Mouse (Mus musculus): ENCODE measurements at regions not wholly inside any gene's neighbourhood (a gene's known extent, or its start where the extent isn't known, plus 50 kb on each side); places are given as distances from the start of the nearest gene placed in this dataset.

DNA sequence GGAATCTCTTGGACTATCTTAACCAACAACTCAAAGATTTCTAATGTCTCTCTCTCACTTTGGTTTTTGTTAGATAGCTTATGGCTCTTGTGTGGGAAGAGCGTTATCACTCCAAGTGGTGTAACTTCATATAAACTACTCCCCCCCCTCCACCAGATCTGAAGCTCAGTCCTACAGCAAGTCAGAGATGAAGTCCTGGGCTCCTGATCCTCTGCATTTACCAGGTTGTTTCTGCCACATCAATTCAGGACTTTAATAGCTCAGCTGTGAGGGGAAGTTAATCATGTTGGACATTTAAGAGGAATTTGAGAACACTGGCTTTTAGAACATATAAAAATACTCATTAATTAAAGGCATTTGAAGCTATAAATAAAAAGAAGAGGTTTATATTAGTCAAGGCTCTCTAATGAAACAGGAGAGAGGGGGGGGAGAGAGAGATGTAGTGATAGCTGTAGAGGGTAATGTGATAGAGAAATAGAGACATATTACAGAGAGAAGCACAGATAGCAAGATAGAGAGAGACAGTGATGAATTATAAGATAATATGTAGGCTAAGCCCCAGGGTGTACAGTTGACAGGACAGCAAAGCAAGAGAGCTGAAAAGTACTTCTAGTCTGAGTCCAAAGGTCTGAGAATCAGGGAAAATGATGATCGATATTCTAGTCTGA, 166.7 kb downstream of the Calcrl start:
- WGBS: 95% methylated on average over 2 of the region's 2 CpGs
- Histone ChIP-seq H3K9me3 (no peaks in the 10 kb centered on the region), H3K27ac (no peak overlapping the region), H3K27me3 (ENCODE audit: insufficient read depth, poor library complexity, severe bottlenecking) (no peaks in the 10 kb centered on the region), H3K36me3 (no peaks in the 10 kb centered on the region), H3K4me1 (replicated peaks) (no peaks in the 10 kb centered on the region), H3K4me3 (no peak overlapping the region)
- no peak for DNase-seq (ENCODE audit: low spot score)

DNA sequence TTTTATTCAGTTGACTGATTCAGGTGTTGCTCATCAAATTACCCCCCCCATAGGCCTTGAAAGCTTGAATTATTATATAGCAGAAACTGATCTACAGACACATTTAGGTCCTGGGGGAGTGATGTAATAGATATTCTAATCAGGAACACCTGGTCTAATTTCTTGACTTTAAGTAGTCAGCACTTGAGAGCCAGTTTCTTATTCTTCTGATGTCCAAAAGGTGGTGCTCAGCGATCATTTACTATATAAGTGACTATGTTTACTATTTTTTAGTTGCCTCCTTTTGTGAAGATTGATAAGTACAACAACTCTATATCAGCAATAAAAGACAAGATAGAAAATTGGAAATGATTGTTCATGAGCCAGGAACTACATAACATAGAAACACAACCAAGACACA, 166.0 kb downstream of the Calcrl start:
- no peaks in the 10 kb centered on the region for H3K9me3 ChIP-seq
- H3K4me3 ChIP-seq: no peak overlapping the region
- H3K27ac ChIP-seq: no peak overlapping the region
- H3K27me3 ChIP-seq (ENCODE audit: insufficient read depth, poor library complexity, severe bottlenecking): no peaks in the 10 kb centered on the region
- no peaks in the 10 kb centered on the region for H3K4me1 ChIP-seq (replicated peaks)
- no peaks in the 10 kb centered on the region for H3K36me3 ChIP-seq
- WGBS: 94% methylated on average over 1 of the region's 1 CpGs
- no peak for DNase-seq (ENCODE audit: low spot score)

DNA sequence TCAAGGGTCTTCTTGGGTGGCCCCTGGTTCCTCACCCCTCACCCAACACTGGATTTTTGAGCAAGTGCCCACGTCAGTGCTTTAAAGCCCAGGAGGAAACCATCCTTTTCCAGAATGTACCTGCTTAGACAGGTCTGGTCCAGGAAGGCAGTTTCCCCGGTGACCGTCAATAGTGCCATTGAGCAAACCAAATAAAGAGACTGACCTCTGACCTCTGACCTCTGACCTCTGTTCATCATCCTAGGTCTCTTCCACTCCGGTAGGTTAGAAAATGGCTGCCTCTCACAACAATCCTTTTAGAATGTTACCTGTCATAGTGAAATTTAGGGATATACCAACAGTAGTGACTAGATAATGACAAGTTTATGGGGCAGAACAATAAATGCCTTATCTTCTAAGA, 164.5 kb downstream of the Calcrl start:
- H3K9me3 ChIP-seq: no peaks in the 10 kb centered on the region
- no peaks in the 10 kb centered on the region for H3K27me3 ChIP-seq (ENCODE audit: insufficient read depth, poor library complexity, severe bottlenecking)
- DNase-seq (ENCODE audit: low spot score): no peak
- H3K4me1 ChIP-seq (replicated peaks): no peaks in the 10 kb centered on the region
- no peaks in the 10 kb centered on the region for H3K36me3 ChIP-seq
- no peak overlapping the region for H3K27ac ChIP-seq
- H3K4me3 ChIP-seq: no peak overlapping the region
- 32% methylated on average over 4 of the region's 4 CpGs for WGBS

GRCm38 (mm10) chr2:84261481-84261880, 163.7 kb downstream of the Calcrl start:
- no peaks in the 10 kb centered on the region for H3K9me3 ChIP-seq
- WGBS: 92% methylated on average over 5 of the region's 5 CpGs
- no peaks in the 10 kb centered on the region for H3K36me3 ChIP-seq
- no peak for DNase-seq (ENCODE audit: low spot score)
- H3K4me3 ChIP-seq: no peak overlapping the region
- H3K27ac ChIP-seq: no peak overlapping the region
- no peaks in the 10 kb centered on the region for H3K4me1 ChIP-seq (replicated peaks)
- H3K27me3 ChIP-seq (ENCODE audit: insufficient read depth, poor library complexity, severe bottlenecking): no peaks in the 10 kb centered on the region

GRCm38 (mm10) chr2:84264485-84264884, 160.7 kb downstream of the Calcrl start:
- DNase-seq (ENCODE audit: low spot score): no peak
- WGBS: 81% methylated on average over 2 of the region's 2 CpGs
- Histone ChIP-seq H3K4me1 (replicated peaks) (no peaks in the 10 kb centered on the region), H3K27me3 (ENCODE audit: insufficient read depth, poor library complexity, severe bottlenecking) (no peaks in the 10 kb centered on the region), H3K4me3 (no peak overlapping the region), H3K36me3 (no peaks in the 10 kb centered on the region), H3K9me3 (no peaks in the 10 kb centered on the region), H3K27ac (no peak overlapping the region)

GRCm38 (mm10) chr2:84265002-84265401, 160.2 kb downstream of the Calcrl start:
- Histone ChIP-seq H3K9me3 (no peaks in the 10 kb centered on the region), H3K4me1 (replicated peaks) (no peaks in the 10 kb centered on the region), H3K27ac (no peak overlapping the region), H3K27me3 (ENCODE audit: insufficient read depth, poor library complexity, severe bottlenecking) (no peaks in the 10 kb centered on the region), H3K36me3 (no peaks in the 10 kb centered on the region), H3K4me3 (no peak overlapping the region)
- no peak for DNase-seq (ENCODE audit: low spot score)

GRCm38 (mm10) chr2:84266158-84266557, 159.1 kb downstream of the Calcrl start:
- Histone ChIP-seq H3K4me1 (replicated peaks) (no peaks in the 10 kb centered on the region), H3K27ac (no peak overlapping the region), H3K27me3 (ENCODE audit: insufficient read depth, poor library complexity, severe bottlenecking) (no peaks in the 10 kb centered on the region), H3K36me3 (no peaks in the 10 kb centered on the region), H3K4me3 (no peak overlapping the region), H3K9me3 (no peaks in the 10 kb centered on the region)
- WGBS: 70% methylated on average over 4 of the region's 4 CpGs
- no peak for DNase-seq (ENCODE audit: low spot score)

- 68% methylated on average over 6 of the region's 6 CpGs for WGBS
- Histone ChIP-seq H3K9me3 (no peaks in the 10 kb centered on the region), H3K27ac (no peak overlapping the region), H3K4me3 (no peak overlapping the region), H3K36me3 (no peaks in the 10 kb centered on the region), H3K27me3 (ENCODE audit: insufficient read depth, poor library complexity, severe bottlenecking) (no peaks in the 10 kb centered on the region), H3K4me1 (replicated peaks) (no peaks in the 10 kb centered on the region)
- no peak for DNase-seq (ENCODE audit: low spot score)
Observed at GRCm38 (mm10) chr2:84266883-84267554, 158.2 kb downstream of the Calcrl start.

- 87% methylated on average over 6 of the region's 6 CpGs for WGBS
- H3K36me3 ChIP-seq: no peaks in the 10 kb centered on the region
- H3K4me3 ChIP-seq: no peak overlapping the region
- no peaks in the 10 kb centered on the region for H3K4me1 ChIP-seq (replicated peaks)
- no peak for DNase-seq (ENCODE audit: low spot score)
- H3K27ac ChIP-seq: no peak overlapping the region
- H3K27me3 ChIP-seq (ENCODE audit: insufficient read depth, poor library complexity, severe bottlenecking): no peaks in the 10 kb centered on the region
- H3K9me3 ChIP-seq: no peaks in the 10 kb centered on the region
Observed at GRCm38 (mm10) chr2:84274038-84274724, 151.0 kb downstream of the Calcrl start.

DNA sequence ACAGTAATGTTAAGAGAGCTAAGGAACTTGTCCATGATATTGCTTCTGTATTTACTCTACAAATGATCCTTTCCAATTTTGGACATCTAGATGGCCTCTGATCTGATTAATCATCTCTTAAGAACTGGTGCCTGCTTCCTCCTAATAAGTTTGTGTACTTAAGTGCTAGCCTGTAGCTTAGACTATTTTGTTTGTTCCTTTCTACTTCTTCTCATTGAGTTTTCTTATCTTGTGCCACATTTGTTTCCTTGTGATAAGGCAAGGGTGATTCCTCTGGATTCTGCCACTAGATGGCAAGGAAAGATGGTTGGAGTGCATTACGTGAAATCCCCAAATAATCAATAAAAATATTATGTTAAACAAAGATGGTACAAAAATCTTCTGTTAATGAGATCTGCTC, 148.0 kb downstream of the Calcrl start:
- H3K36me3 ChIP-seq: no peaks in the 10 kb centered on the region
- H3K27ac ChIP-seq: no peak overlapping the region
- H3K4me3 ChIP-seq: no peak overlapping the region
- no peaks in the 10 kb centered on the region for H3K4me1 ChIP-seq (replicated peaks)
- WGBS: 78% methylated on average over 1 of the region's 1 CpGs
- no peak for DNase-seq (ENCODE audit: low spot score)
- H3K9me3 ChIP-seq: no peaks in the 10 kb centered on the region
- no peaks in the 10 kb centered on the region for H3K27me3 ChIP-seq (ENCODE audit: insufficient read depth, poor library complexity, severe bottlenecking)

Measured in hindbrain, embryonic 10.5 days (tissue).